ENCODE assay signal across 29 mouse cellular contexts in the genomic region with DNA sequence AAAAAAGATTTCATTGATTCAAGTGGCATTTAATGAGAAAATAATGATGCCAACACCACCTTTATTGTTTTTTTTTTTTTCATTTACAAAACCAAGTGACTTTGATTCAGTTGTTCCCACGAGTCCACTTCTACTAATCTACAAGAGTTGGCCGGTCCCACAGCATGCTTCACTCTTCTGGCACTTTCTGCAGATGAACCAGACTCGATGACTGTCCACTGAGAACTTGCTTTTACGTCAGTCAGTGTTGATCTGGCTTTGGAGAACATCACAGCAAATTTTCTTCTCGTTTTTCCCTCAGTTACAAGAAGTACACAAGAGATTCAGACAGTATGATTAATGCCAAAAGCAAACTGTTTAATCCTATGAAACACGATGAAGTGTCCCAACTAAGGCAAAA. TPM values are rescaled to one million over a fixed set of nuclear protein-coding genes. Genes with fewer than 3 reads are reported as not detected.
"Had no signal": no experiment of that assay in that cellular context is flagged by ENCODE, and none has a peak within 500 bp of the region (broad histone marks: within the 10 kb centered on the region; RNA-seq: fewer than 3 reads in every experiment).

No protein-coding gene starts in this region.

- H3K36me3 ChIP-seq: kidney, embryonic 15.5 days; liver, embryonic 13.5 days had no signal

- H3K27me3 ChIP-seq: kidney, embryonic 15.5 days; liver, embryonic 13.5 days had no signal

- H3K9me3 ChIP-seq: kidney, embryonic 15.5 days; liver, embryonic 13.5 days had no signal

- H3K9ac ChIP-seq: kidney, embryonic 15.5 days; liver, embryonic 13.5 days had no signal

- H3K4me2 ChIP-seq: kidney, embryonic 15.5 days; liver, embryonic 13.5 days; midbrain, embryonic 11.5 days had no signal

- H3K27ac ChIP-seq: kidney, embryonic 15.5 days; left cerebral cortex, adult 2 months; liver, embryonic 13.5 days; stomach, postnatal 0 days had no signal

- H3K4me3 ChIP-seq: kidney, embryonic 15.5 days; left cerebral cortex, adult 2 months; liver, embryonic 13.5 days had no signal

- DNase-seq: kidney, postnatal 10 days; kidney, postnatal 36 days; layer of hippocampus, postnatal 36 days; liver, embryonic 13.5 days; lung, adult 2 months; lung, postnatal 14 days; lung, postnatal 4 days; midbrain, embryonic 14.5 days; thymus, adult 2 months; thymus, postnatal 14 days; thymus, postnatal 4 days had no signal

RNA-seq across cellular contexts. Expression of a gene that starts 7.0 kb away (rescaled TPM):
- total RNA-seq: layer of hippocampus, adult 8-10 months; layer of hippocampus, postnatal 10 days; layer of hippocampus, postnatal 36 days; left cerebral cortex, adult 2 months; left cerebral cortex, postnatal 10 days; left cerebral cortex, postnatal 36 days; liver, adult 2 months; megakaryocyte progenitor cell, adult 5-6 weeks; midbrain, postnatal 0 days had no signal
- polyA plus RNA-seq: kidney, embryonic 15.5 days; liver, adult 2 months; liver, embryonic 13.5 days; liver, embryonic 16.5 days; lung, embryonic 16.5 days; midbrain, embryonic 11.5 days; midbrain, embryonic 14.5 days; neural tube, embryonic 11.5 days; neural tube, embryonic 14.5 days; stomach, embryonic 14.5 days had no signal

RNA-seq across cellular contexts. Expression of a gene that starts 10.5 kb away (rescaled TPM):
- total RNA-seq: layer of hippocampus, postnatal 10 days; layer of hippocampus, postnatal 36 days; left cerebral cortex, postnatal 10 days; megakaryocyte progenitor cell, adult 5-6 weeks; megakaryocyte-erythroid progenitor cell, adult 5-6 weeks; midbrain, postnatal 0 days had no signal
- polyA plus RNA-seq: neural tube, embryonic 14.5 days had no signal

RNA-seq across cellular contexts. Expression of a gene that starts 15.5 kb away (rescaled TPM):
- total RNA-seq: layer of hippocampus, adult 8-10 months; layer of hippocampus, postnatal 10 days; layer of hippocampus, postnatal 36 days; left cerebral cortex, adult 2 months; left cerebral cortex, postnatal 10 days; left cerebral cortex, postnatal 36 days; liver, adult 2 months; megakaryocyte progenitor cell, adult 5-6 weeks; megakaryocyte-erythroid progenitor cell, adult 5-6 weeks; midbrain, postnatal 0 days had no signal
- polyA plus RNA-seq: limb, embryonic 11.5 days; liver, adult 2 months; liver, embryonic 13.5 days; liver, embryonic 16.5 days; midbrain, embryonic 11.5 days; midbrain, embryonic 14.5 days; midbrain, postnatal 0 days; neural tube, embryonic 14.5 days had no signal

RNA-seq across cellular contexts. Expression of a gene that starts 19.7 kb away (rescaled TPM):
- total RNA-seq: layer of hippocampus, postnatal 36 days; left cerebral cortex, postnatal 10 days; megakaryocyte progenitor cell, adult 5-6 weeks; megakaryocyte-erythroid progenitor cell, adult 5-6 weeks; midbrain, postnatal 0 days had no signal
- polyA plus RNA-seq: kidney, embryonic 15.5 days; lung, embryonic 16.5 days; midbrain, embryonic 14.5 days had no signal
